Mouse (Mus musculus) heart, adult 2 months (tissue): ENCODE measurements at regions not wholly inside any gene's neighbourhood (a gene's known extent, or its start where the extent isn't known, plus 50 kb on each side); places are given as distances from the start of the nearest gene placed in this dataset.

Source experiments
- DNase-seq, 2 experiments: peaks; one replicate each; pipeline ENCODE4 v3.0.0; 2021
- H3K27ac ChIP-seq: fragments of 200-600 bp; 2 replicates; pipeline ENCODE4 v1.8.1; 2022
- H3K27me3 ChIP-seq: fragments of 200-500 bp; 2 replicates; pipeline ENCODE4 v1.6.1; 2012; ENCODE audit warnings: mild to moderate bottlenecking, low read length, inconsistent platforms, mixed read lengths; ENCODE audit not compliant: control insufficient read depth, insufficient read depth
- H3K36me3 ChIP-seq: fragments of 200-500 bp; 2 replicates; pipeline ENCODE4 v1.6.1; 2012; ENCODE audit warnings: low read length, inconsistent platforms; ENCODE audit not compliant: control insufficient read depth, insufficient read depth
- H3K4me1 ChIP-seq: fragments of 200-500 bp; 2 replicates; pipeline ENCODE4 v1.6.1; 2011; ENCODE audit warnings: low read length; ENCODE audit not compliant: control insufficient read depth, insufficient read depth
- H3K4me3 ChIP-seq: fragments of 200-600 bp; 2 replicates; pipeline ENCODE4 v1.8.1; 2022
- H3K79me2 ChIP-seq: fragments of 200-500 bp; replicated peaks from 2 replicates; pipeline ENCODE4 v1.6.1; 2012; ENCODE audit warnings: mild to moderate bottlenecking, inconsistent platforms, low read length, moderate library complexity, mixed read lengths; ENCODE audit not compliant: control insufficient read depth, insufficient read depth
- H3K9ac ChIP-seq: fragments of 200-500 bp; 2 replicates; pipeline ENCODE4 v1.6.1; 2012; ENCODE audit warnings: low read depth, mild to moderate bottlenecking, control low read depth, inconsistent platforms, low read length, mixed read lengths
- CTCF ChIP-seq: fragments of 200-600 bp; IDR thresholded peaks from 2 replicates; pipeline ENCODE4 v1.8.1; 2022; ENCODE audit warnings: antibody characterized with exemption, mild to moderate bottlenecking, moderate library complexity
- EP300 ChIP-seq: fragments of 200-500 bp; IDR thresholded peaks from 2 replicates; pipeline ENCODE4 v1.6.1; 2011; ENCODE audit warnings: low read depth, low read length, control low read depth; ENCODE audit not compliant: insufficient read depth
- POLR2A ChIP-seq: fragments of 200-500 bp; IDR thresholded peaks from 2 replicates; pipeline ENCODE4 v1.6.1; 2011; ENCODE audit warnings: mild to moderate bottlenecking, low read depth, low read length, control low read depth; ENCODE audit not compliant: insufficient read depth
- WGBS: fragments of 180-500 bp; shearing (Covaris S2); methylation state at CpG from one replicate; pipeline ENCODE4 v1.1.7; 2018; 5-methylcytosine and 5-hydroxymethylcytosine counted together
- intact Hi-C: fragments of 180-260 bp; cut with DNase I; formaldehyde crosslinking; loops from one replicate; pipeline ENCODE4 v1.15.1; 2025

- Histone ChIP-seq H3K4me3 (no peak overlapping the region), H3K27ac (no peak overlapping the region), H3K36me3 (no peaks in the 10 kb centered on the region), H3K9ac (no peak overlapping the region), H3K79me2 (no peaks in the 10 kb centered on the region), H3K27me3 (no peaks in the 10 kb centered on the region), H3K4me1 (no peaks in the 10 kb centered on the region)
- WGBS, result 94% methylated on average over 6 of the region's 6 CpGs
- TF ChIP-seq EP300 (no peak), POLR2A (no peak)
- intact Hi-C loops, result no loop called here
- no peak for DNase-seq
Measured at GRCm38 (mm10) chr16:24262701-24263100, 130.6 kb upstream of the Lpp start.

GRCm38 (mm10) chr16:24259711-24260230 lies 133.5 kb upstream of the Lpp start:
- no peaks in the 10 kb centered on the region for H3K4me1 ChIP-seq
- no peaks in the 10 kb centered on the region for H3K79me2 ChIP-seq
- no peaks in the 10 kb centered on the region for H3K36me3 ChIP-seq
- WGBS, result 81% methylated on average over 3 of the region's 3 CpGs
- H3K27me3 ChIP-seq, result no peaks in the 10 kb centered on the region
- H3K4me3 ChIP-seq, result no peak overlapping the region
- intact Hi-C loops, result no loop called here
- TF ChIP-seq EP300, result no peak
- no peak overlapping the region for H3K9ac ChIP-seq
- no peak overlapping the region for H3K27ac ChIP-seq
- DNase-seq, result no peak

DNA sequence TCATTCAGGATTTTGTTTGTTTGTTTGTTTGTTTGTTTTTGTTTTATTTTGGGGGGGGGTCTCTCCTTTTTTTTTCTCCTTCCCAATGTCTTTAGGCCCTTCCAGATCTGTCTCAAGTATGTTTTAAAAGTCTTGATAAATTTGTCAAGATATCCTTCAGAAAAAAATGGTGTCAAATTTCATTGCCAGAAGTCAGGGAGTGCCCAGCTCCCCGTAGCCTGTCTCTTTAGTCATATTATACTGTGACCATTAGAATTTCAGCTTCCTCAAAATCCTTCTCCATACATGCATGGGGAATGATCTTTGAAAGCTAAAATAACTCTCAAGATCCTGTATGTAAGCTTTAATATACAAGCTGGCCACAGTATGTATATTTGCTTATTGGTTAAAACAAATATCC lies 134.3 kb upstream of the Lpp start:
- 79% methylated on average over 1 of the region's 1 CpGs for WGBS
- Histone ChIP-seq H3K27me3 (no peaks in the 10 kb centered on the region), H3K9ac (no peak overlapping the region), H3K4me3 (no peak overlapping the region), H3K79me2 (no peaks in the 10 kb centered on the region), H3K36me3 (no peaks in the 10 kb centered on the region), H3K4me1 (no peaks in the 10 kb centered on the region), H3K27ac (no peak overlapping the region)
- no peak for DNase-seq
- intact Hi-C loops, result no loop called here
- TF ChIP-seq CTCF (no peak), POLR2A (no peak), EP300 (no peak)

GRCm38 (mm10) chr16:24255037-24255436 lies 138.3 kb upstream of the Lpp start:
- TF ChIP-seq POLR2A (no peak), CTCF (no peak), EP300 (no peak)
- Histone ChIP-seq H3K79me2 (no peaks in the 10 kb centered on the region), H3K4me3 (no peak overlapping the region), H3K9ac (no peak overlapping the region), H3K36me3 (no peaks in the 10 kb centered on the region), H3K4me1 (no peaks in the 10 kb centered on the region), H3K27ac (no peak overlapping the region), H3K27me3 (no peaks in the 10 kb centered on the region)
- DNase-seq, result no peak
- intact Hi-C loops, result no loop called here
- 82% methylated on average over 10 of the region's 10 CpGs for WGBS

DNA sequence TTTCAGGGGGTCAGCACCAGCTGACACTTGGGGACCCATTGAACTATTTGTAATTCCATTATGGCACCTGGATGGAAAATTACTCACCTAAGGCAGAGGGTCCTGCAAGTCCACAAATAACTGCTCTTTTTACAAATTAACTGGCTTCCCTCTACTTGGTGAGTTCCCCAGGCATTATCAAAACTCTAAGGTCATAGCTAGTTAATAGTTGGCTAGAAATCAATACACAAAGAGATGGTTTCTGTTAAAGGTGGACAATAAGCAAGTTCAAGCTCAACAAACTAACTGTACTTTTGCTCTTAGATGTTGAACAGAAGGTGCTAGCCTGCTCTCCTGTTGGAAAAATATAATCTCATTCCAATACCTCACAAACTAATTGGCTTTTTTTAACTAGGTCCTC lies 138.7 kb upstream of the Lpp start:
- Histone ChIP-seq H3K79me2 (no peaks in the 10 kb centered on the region), H3K4me3 (no peak overlapping the region), H3K27me3 (no peaks in the 10 kb centered on the region), H3K36me3 (no peaks in the 10 kb centered on the region), H3K9ac (no peak overlapping the region), H3K27ac (no peak overlapping the region), H3K4me1 (no peaks in the 10 kb centered on the region)
- DNase-seq, result no peak
- intact Hi-C loops, result no loop called here
- TF ChIP-seq CTCF, result no peak
- TF ChIP-seq POLR2A, result no peak
- TF ChIP-seq EP300, result no peak

GRCm38 (mm10) chr16:24254143-24254542 lies 139.2 kb upstream of the Lpp start:
- TF ChIP-seq EP300, result no peak
- TF ChIP-seq POLR2A, result no peak
- no peak for TF ChIP-seq CTCF
- no peaks in the 10 kb centered on the region for H3K4me1 ChIP-seq
- H3K27me3 ChIP-seq, result no peaks in the 10 kb centered on the region
- H3K36me3 ChIP-seq, result no peaks in the 10 kb centered on the region
- no peak overlapping the region for H3K27ac ChIP-seq
- WGBS, result 83% methylated on average over 4 of the region's 4 CpGs
- no peak overlapping the region for H3K4me3 ChIP-seq
- no peaks in the 10 kb centered on the region for H3K79me2 ChIP-seq
- intact Hi-C loops, result no loop called here
- H3K9ac ChIP-seq, result no peak overlapping the region
- no peak for DNase-seq
